Mouse (Mus musculus) heart, embryonic 15.5 days (tissue): ENCODE data around the gene Dlat. TPM values are rescaled to one million over a fixed set of nuclear protein-coding genes. Genes with fewer than 3 reads are reported as not detected.

ENCODE experiments used
- ATAC-seq: fragments of 200-750 bp; cut with Nextera tagmentation; replicated peaks from 2 replicates; pipeline ENCODE4 v1.8.0; 2017; ENCODE audit warnings: low read depth, moderate TSS enrichment; ENCODE audit not compliant: insufficient number of reproducible peaks, insufficient read depth, low FRiP score
- H3K27ac ChIP-seq: fragments of 300-500 bp; sonication (generic); 2 replicates; pipeline ENCODE4 v1.5.1; 2015; ENCODE audit warnings: mild to moderate bottlenecking, inconsistent platforms
- H3K27me3 ChIP-seq: fragments of 300-500 bp; sonication (generic); 2 replicates; pipeline ENCODE4 v1.6.1; 2015; ENCODE audit warnings: inconsistent platforms
- H3K36me3 ChIP-seq: fragments of 300-500 bp; sonication (generic); 2 replicates; pipeline ENCODE4 v1.6.1; 2015; ENCODE audit warnings: mild to moderate bottlenecking, inconsistent platforms
- H3K4me1 ChIP-seq: fragments of 300-500 bp; sonication (generic); replicated peaks from 2 replicates; pipeline ENCODE4 v1.6.1; 2015; ENCODE audit warnings: inconsistent platforms
- H3K4me2 ChIP-seq: fragments of 300-500 bp; sonication (generic); 2 replicates; pipeline ENCODE4 v1.6.1; 2015; ENCODE audit warnings: inconsistent platforms, mild to moderate bottlenecking, moderate library complexity
- H3K4me3 ChIP-seq: fragments of 300-500 bp; sonication (generic); 2 replicates; pipeline ENCODE4 v1.5.1; 2015; ENCODE audit warnings: mild to moderate bottlenecking, inconsistent platforms
- H3K9ac ChIP-seq: fragments of 300-500 bp; sonication (generic); 2 replicates; pipeline ENCODE4 v1.6.1; 2015; ENCODE audit warnings: mild to moderate bottlenecking, inconsistent platforms
- H3K9me3 ChIP-seq: fragments of 300-500 bp; sonication (generic); replicated peaks from 2 replicates; pipeline ENCODE4 v1.6.1; 2016; ENCODE audit warnings: inconsistent platforms
- WGBS: fragments of 180-500 bp; shearing (Covaris S2); methylation state at CpG from one replicate; pipeline ENCODE4 v1.1.7; 2015; ENCODE audit warnings: mixed read lengths; 5-methylcytosine and 5-hydroxymethylcytosine counted together
- polyA plus RNA-seq: library from polyadenylated mRNA; unstranded; fragments of >200 nt; fragmentation: Nextera tagmentation; extraction: Ambion mirVana; gene quantifications from 2 replicates; pipeline ENCODE4 v1.2.1, GENCODE M21; 2015

The Dlat gene
- polyA plus RNA-seq, 1 experiment from 2014 or later = 140 TPM

- H3K4me1 ChIP-seq = no peaks in the 10 kb centered on the region
- WGBS = 71% methylated on average over 4 of the region's 4 CpGs
- no peaks in the 10 kb centered on the region for H3K9me3 ChIP-seq
- no peak overlapping the region for H3K4me2 ChIP-seq
- no peak overlapping the region for H3K9ac ChIP-seq
- no peak for ATAC-seq
- no peaks in the 10 kb centered on the region for H3K27me3 ChIP-seq
- H3K27ac ChIP-seq = no peak overlapping the region
- no peak overlapping the region for H3K4me3 ChIP-seq
- H3K36me3 ChIP-seq = no peaks in the 10 kb centered on the region
Observed at GRCm38 (mm10) chr9:50586955-50587354, 72.6 kb downstream of the Dlat start.

GRCm38 (mm10) chr9:50585145-50585818 lies 74.3 kb downstream of the Dlat start:
- no peaks in the 10 kb centered on the region for H3K27me3 ChIP-seq
- H3K9me3 ChIP-seq = no peaks in the 10 kb centered on the region
- no peak overlapping the region for H3K4me3 ChIP-seq
- no peaks in the 10 kb centered on the region for H3K36me3 ChIP-seq
- no peaks in the 10 kb centered on the region for H3K4me1 ChIP-seq
- WGBS = 78% methylated on average over 6 of the region's 6 CpGs
- no peak overlapping the region for H3K9ac ChIP-seq
- no peak for ATAC-seq
- H3K4me2 ChIP-seq = no peak overlapping the region
- H3K27ac ChIP-seq = no peak overlapping the region

Other genes starting within 250 kb of the Dlat start
- gene Plet1, start 165.3 kb downstream of the Dlat start, polyA plus RNA-seq = 0.45 and 1.4 TPM in 2 replicates
- gene Pts, start 131.1 kb downstream of the Dlat start, polyA plus RNA-seq = 82.3 and 83.6 TPM in 2 replicates
- gene Il18, start 105.0 kb downstream of the Dlat start, polyA plus RNA-seq = 3.1 and 3.4 TPM in 2 replicates
- gene Bco2, start 104.6 kb downstream of the Dlat start, polyA plus RNA-seq = 0.13 and 0.25 TPM in 2 replicates
- gene Tex12, start 98.5 kb downstream of the Dlat start, polyA plus RNA-seq = not detected in 2 replicates
- gene Sdhd, start 56.0 kb downstream of the Dlat start, polyA plus RNA-seq = 661 and 746 TPM in 2 replicates
- 216 and 279 TPM in 2 replicates for gene Timm8b, start 55.9 kb downstream of the Dlat start, polyA plus RNA-seq
- 2.1 and 2.6 TPM in 2 replicates for gene Pih1d2, start 42.5 kb downstream of the Dlat start, polyA plus RNA-seq
- 14.5 and 16.4 TPM in 2 replicates for gene Nkapd1, start 42.3 kb downstream of the Dlat start, polyA plus RNA-seq
- gene Dixdc1, start 79.7 kb upstream of the Dlat start, polyA plus RNA-seq = 9.1 and 9.2 TPM in 2 replicates
- gene 2310030G06Rik, start 86.8 kb upstream of the Dlat start, polyA plus RNA-seq = 8.7 and 9.2 TPM in 2 replicates
- 978 and 1,330 TPM in 2 replicates for gene Cryab, start 91.5 kb upstream of the Dlat start, polyA plus RNA-seq
- 236 and 268 TPM in 2 replicates for gene Hspb2, start 92.6 kb upstream of the Dlat start, polyA plus RNA-seq
- 7.6 and 10.2 TPM in 2 replicates for gene Fdxacb1, start 108.5 kb upstream of the Dlat start, polyA plus RNA-seq
- 20.7 and 29.7 TPM in 2 replicates for gene Alg9, start 115.2 kb upstream of the Dlat start, polyA plus RNA-seq
- gene 1110032A03Rik, start 115.7 kb upstream of the Dlat start, polyA plus RNA-seq = 24.4 and 25.1 TPM in 2 replicates
- 33.4 and 42.5 TPM in 2 replicates for gene Ppp2r1b, start 185.5 kb upstream of the Dlat start, polyA plus RNA-seq